Mouse (Mus musculus) forebrain, embryonic 16.5 days (tissue): Measurements from ENCODE around the gene Mbtps1. TPM values are rescaled to one million over a fixed set of nuclear protein-coding genes. Genes with fewer than 3 reads are reported as not detected.

Experiments used
- ATAC-seq: fragments of 200-750 bp; cut with Nextera tagmentation; 2 replicates; pipeline ENCODE4 v1.8.0; 2017; ENCODE audit warnings: mild to moderate bottlenecking, moderate library complexity
- H3K27ac ChIP-seq: fragments of 300-500 bp; sonication (generic); 2 replicates; pipeline ENCODE4 v1.5.1; 2014; ENCODE audit warnings: low read length, control low read depth
- H3K27me3 ChIP-seq: fragments of 300-500 bp; sonication (generic); replicated peaks from 2 replicates; pipeline ENCODE4 v1.6.1; 2014; ENCODE audit warnings: low read length; ENCODE audit not compliant: control insufficient read depth, insufficient read depth
- H3K36me3 ChIP-seq: fragments of 300-500 bp; sonication (generic); 2 replicates; pipeline ENCODE4 v1.6.1; 2014; ENCODE audit not compliant: control insufficient read depth, insufficient read depth
- H3K4me1 ChIP-seq: fragments of 300-500 bp; sonication (generic); replicated peaks from 2 replicates; pipeline ENCODE4 v1.6.1; 2014; ENCODE audit warnings: low read length; ENCODE audit not compliant: control insufficient read depth, insufficient read depth
- H3K4me2 ChIP-seq: fragments of 300-500 bp; sonication (generic); 2 replicates; pipeline ENCODE4 v1.6.1; 2014; ENCODE audit warnings: mild to moderate bottlenecking, low read length, control low read depth
- H3K4me3 ChIP-seq: fragments of 300-500 bp; sonication (generic); replicated peaks from 2 replicates; pipeline ENCODE4 v1.5.1; 2014; ENCODE audit warnings: mild to moderate bottlenecking, low read length, control low read depth
- H3K9ac ChIP-seq: fragments of 300-500 bp; sonication (generic); replicated peaks from 2 replicates; pipeline ENCODE4 v1.6.1; 2014; ENCODE audit warnings: low read depth, low read length, control low read depth
- H3K9me3 ChIP-seq: fragments of 300-500 bp; sonication (generic); 2 replicates; pipeline ENCODE4 v1.6.1; 2016; ENCODE audit warnings: low read length; ENCODE audit not compliant: control insufficient read depth
- WGBS: fragments of 180-500 bp; shearing (Covaris S2); extraction: QIAGEN DNeasy Blood & Tissue Kit; methylation state at CpG from one replicate; pipeline ENCODE4 v1.1.7; 2014; 5-methylcytosine and 5-hydroxymethylcytosine counted together
- polyA plus RNA-seq: library from polyadenylated mRNA; unstranded; fragments of >200 nt; fragmentation: Nextera tagmentation; extraction: Ambion mirVana; gene quantifications from 2 replicates; pipeline ENCODE4 v1.2.1, GENCODE M21; 2015

Gene Mbtps1
- polyA plus RNA-seq, 1 experiment from 2014 or later: 66.6 TPM

GRCm38 (mm10) chr8:119499836-119500235 lies 58.7 kb downstream of the Mbtps1 start:
- no peaks in the 10 kb centered on the region for H3K27me3 ChIP-seq
- H3K4me2 ChIP-seq: no peak overlapping the region
- no peak for ATAC-seq
- no peak overlapping the region for H3K27ac ChIP-seq
- H3K9me3 ChIP-seq: no peaks in the 10 kb centered on the region
- no peak overlapping the region for H3K4me3 ChIP-seq
- WGBS: 94% methylated on average over 2 of the region's 2 CpGs
- H3K9ac ChIP-seq: no peak overlapping the region
- H3K4me1 ChIP-seq: peaks cover 14% of the 10 kb centered on the region
- no peaks in the 10 kb centered on the region for H3K36me3 ChIP-seq

- no peak overlapping the region for H3K4me3 ChIP-seq
- no peak overlapping the region for H3K27ac ChIP-seq
- H3K36me3 ChIP-seq: no peaks in the 10 kb centered on the region
- H3K4me1 ChIP-seq: peaks cover 6% of the 10 kb centered on the region; the same call in 1 of the 2 replicates
- no peak overlapping the region for H3K9ac ChIP-seq
- H3K27me3 ChIP-seq: no peaks in the 10 kb centered on the region
- no peaks in the 10 kb centered on the region for H3K9me3 ChIP-seq
- WGBS: 24% methylated on average over 6 of the region's 6 CpGs
- no peak for ATAC-seq
- H3K4me2 ChIP-seq: no peak overlapping the region
Observed at GRCm38 (mm10) chr8:119496848-119497247, 61.7 kb downstream of the Mbtps1 start.

GRCm38 (mm10) chr8:119487093-119487492 lies 71.4 kb downstream of the Mbtps1 start:
- no peaks in the 10 kb centered on the region for H3K27me3 ChIP-seq
- no peak for ATAC-seq
- no peaks in the 10 kb centered on the region for H3K9me3 ChIP-seq
- no peak overlapping the region for H3K9ac ChIP-seq
- H3K36me3 ChIP-seq: no peaks in the 10 kb centered on the region
- H3K4me3 ChIP-seq: no peak overlapping the region
- H3K27ac ChIP-seq: no peak overlapping the region
- H3K4me1 ChIP-seq: no peaks in the 10 kb centered on the region
- 81% methylated on average over 7 of the region's 7 CpGs for WGBS
- H3K4me2 ChIP-seq: no peak overlapping the region

- Histone ChIP-seq H3K4me1 (no peaks in the 10 kb centered on the region), H3K4me3 (no peak overlapping the region), H3K9me3 (no peaks in the 10 kb centered on the region), H3K27ac (no peak overlapping the region), H3K36me3 (no peaks in the 10 kb centered on the region), H3K27me3 (no peaks in the 10 kb centered on the region), H3K9ac (no peak overlapping the region), H3K4me2 (no peak overlapping the region)
- ATAC-seq: no peak
- 84% methylated on average over 11 of the region's 11 CpGs for WGBS
Observed at GRCm38 (mm10) chr8:119484145-119484896, 74.2 kb downstream of the Mbtps1 start.

DNA sequence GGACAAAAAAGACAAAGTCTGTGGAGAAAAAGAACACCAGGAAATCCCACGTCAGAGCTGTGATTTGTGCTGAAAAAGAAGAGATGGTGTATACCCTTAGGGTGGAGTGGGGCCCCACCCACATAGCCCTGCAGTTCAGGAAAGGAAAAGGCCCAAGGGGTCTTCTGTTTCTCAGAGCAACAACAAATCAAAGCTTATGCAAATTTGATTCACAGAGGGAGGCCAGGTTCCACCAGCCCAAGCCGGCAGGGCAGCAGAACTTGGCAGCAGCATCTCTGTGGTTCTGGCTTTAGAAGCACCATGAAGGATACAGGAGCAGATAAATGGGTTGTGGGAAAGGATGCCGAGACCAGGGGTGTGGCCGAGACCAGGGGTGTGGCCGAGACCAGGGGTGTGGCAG lies 79.9 kb downstream of the Mbtps1 start:
- Histone ChIP-seq H3K36me3 (no peaks in the 10 kb centered on the region), H3K27me3 (no peaks in the 10 kb centered on the region), H3K4me1 (no peaks in the 10 kb centered on the region), H3K4me2 (no peak overlapping the region), H3K9me3 (no peaks in the 10 kb centered on the region), H3K9ac (no peak overlapping the region), H3K27ac (no peak overlapping the region), H3K4me3 (no peak overlapping the region)
- ATAC-seq: no peak
- WGBS: 24% methylated on average over 5 of the region's 5 CpGs

DNA sequence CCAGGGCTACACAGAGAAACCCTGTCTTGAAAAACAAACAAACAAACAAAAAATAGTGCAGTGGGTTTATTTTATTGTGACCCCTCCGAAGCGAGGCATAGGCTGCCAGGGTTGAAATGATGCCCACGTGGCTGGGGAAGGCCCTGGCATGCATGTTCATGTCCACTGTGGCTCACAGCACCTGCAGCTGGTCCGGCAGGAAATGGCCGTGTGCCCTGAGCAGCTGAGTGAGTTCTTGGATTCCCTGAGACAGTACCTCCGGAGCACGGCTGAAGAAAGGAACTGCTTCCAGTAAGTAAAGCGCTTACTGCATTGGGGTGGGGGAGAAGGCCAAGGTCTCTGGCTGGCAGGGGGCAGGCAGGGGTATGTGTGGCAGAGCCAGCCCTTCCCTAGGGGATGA lies 90.4 kb downstream of the Mbtps1 start:
- Histone ChIP-seq H3K9me3 (no peaks in the 10 kb centered on the region), H3K27me3 (no peaks in the 10 kb centered on the region), H3K4me2 (no peak overlapping the region), H3K9ac (no peak overlapping the region), H3K4me3 (no peak overlapping the region), H3K36me3 (no peaks in the 10 kb centered on the region), H3K4me1 (peaks cover 18% of the 10 kb centered on the region), H3K27ac (no peak overlapping the region)
- WGBS: 81% methylated on average over 8 of the region's 8 CpGs
- ATAC-seq: no peak

- WGBS: 67% methylated on average over 10 of the region's 10 CpGs
- H3K36me3 ChIP-seq: no peaks in the 10 kb centered on the region
- no peaks in the 10 kb centered on the region for H3K9me3 ChIP-seq
- H3K9ac ChIP-seq: no peak overlapping the region
- H3K4me3 ChIP-seq: no peak overlapping the region
- H3K27me3 ChIP-seq: no peaks in the 10 kb centered on the region
- H3K4me2 ChIP-seq: no peak overlapping the region
- no peak overlapping the region for H3K27ac ChIP-seq
- peaks cover 18% of the 10 kb centered on the region for H3K4me1 ChIP-seq
- no peak for ATAC-seq
Observed at GRCm38 (mm10) chr8:119466794-119467193, 91.7 kb downstream of the Mbtps1 start.

DNA sequence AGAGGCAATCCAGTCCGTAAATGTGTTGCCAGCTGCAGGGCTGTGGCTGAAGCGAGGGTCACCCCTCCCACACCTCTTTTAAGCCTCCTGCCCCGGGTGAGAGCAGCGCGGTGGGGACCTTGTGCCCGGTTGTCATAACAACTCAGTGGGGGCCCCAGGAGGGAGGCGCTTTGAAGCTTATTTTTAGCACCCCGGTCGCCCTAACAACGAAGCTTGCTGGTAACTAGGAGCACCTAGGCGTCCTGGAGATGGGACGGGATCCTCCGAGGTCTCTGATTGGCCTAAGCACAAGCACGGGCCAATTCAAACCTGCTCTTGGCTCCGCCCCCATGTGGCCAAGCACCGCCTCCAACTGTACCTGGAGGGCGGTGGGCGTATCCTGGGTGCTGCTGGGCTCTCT lies 92.4 kb downstream of the Mbtps1 start:
- Histone ChIP-seq H3K9ac (no peak overlapping the region), H3K27me3 (no peaks in the 10 kb centered on the region), H3K4me3 (no peak overlapping the region), H3K4me2 (peak overlapping the region; percentile 26), H3K36me3 (no peaks in the 10 kb centered on the region), H3K4me1 (peaks cover 25% of the 10 kb centered on the region), H3K9me3 (no peaks in the 10 kb centered on the region), H3K27ac (no peak overlapping the region)
- WGBS: 4% methylated on average over 18 of the region's 18 CpGs
- peak; percentile 37 for ATAC-seq

- Histone ChIP-seq H3K4me1 (peaks cover 37% of the 10 kb centered on the region), H3K9me3 (no peaks in the 10 kb centered on the region), H3K9ac (no peak overlapping the region), H3K4me2 (no peak overlapping the region), H3K4me3 (no peak overlapping the region), H3K27ac (no peak overlapping the region), H3K27me3 (no peaks in the 10 kb centered on the region), H3K36me3 (no peaks in the 10 kb centered on the region)
- no peak for ATAC-seq
- WGBS: 40% methylated on average over 7 of the region's 7 CpGs
Observed at GRCm38 (mm10) chr8:119463709-119464108, 94.8 kb downstream of the Mbtps1 start.

DNA sequence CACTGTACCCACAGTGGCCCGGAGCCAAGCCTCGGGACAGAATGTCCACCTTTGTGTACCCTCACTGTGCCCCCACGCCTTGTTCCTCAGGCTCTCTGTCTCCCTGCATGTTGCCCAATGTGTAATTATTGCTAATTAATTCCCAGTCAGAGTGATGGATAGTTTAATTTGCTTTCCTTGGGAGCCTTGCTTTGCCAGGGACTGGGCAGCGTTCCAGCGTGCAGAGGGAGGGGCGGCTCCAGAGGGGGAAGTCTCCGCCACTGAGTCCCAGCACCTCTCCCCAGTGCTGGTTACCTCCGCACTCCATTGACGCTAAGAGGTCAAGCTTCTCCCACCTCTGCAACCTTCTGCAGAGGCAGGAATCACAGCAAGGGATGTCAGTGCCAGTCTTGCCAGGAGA lies 97.2 kb downstream of the Mbtps1 start:
- ATAC-seq: peak; percentile 67
- Histone ChIP-seq H3K4me3 (no peak overlapping the region), H3K4me1 (peaks cover 30% of the 10 kb centered on the region), H3K4me2 (no peak overlapping the region), H3K27me3 (no peaks in the 10 kb centered on the region), H3K36me3 (no peaks in the 10 kb centered on the region), H3K9me3 (no peaks in the 10 kb centered on the region), H3K9ac (no peak overlapping the region), H3K27ac (no peak overlapping the region)
- WGBS: 15% methylated on average over 9 of the region's 9 CpGs
